8 mouse cellular contexts compared by ENCODE assay signal in the genomic region with DNA sequence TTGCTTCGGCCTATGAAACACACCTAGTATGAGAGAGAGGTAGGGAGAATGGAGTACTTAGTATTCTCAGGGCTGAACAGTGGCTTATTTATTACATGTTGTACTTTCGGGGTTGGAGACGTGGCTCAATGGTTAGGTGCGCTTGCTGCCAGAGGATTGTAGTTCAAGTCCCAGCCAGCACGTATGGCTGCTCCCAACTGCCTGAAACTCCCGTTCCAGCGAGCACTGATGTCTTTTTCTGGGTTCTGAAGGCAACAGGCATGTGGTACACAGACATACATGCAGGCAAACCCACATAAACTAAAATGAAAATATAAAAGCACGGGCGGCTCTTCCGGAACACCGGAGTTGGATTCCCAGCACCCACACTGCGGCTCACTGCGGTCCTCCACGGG. TPM values are rescaled to one million over a fixed set of nuclear protein-coding genes. Genes with fewer than 3 reads are reported as not detected.
DNase-seq lines count a peak whose midpoint lies in the region; ATAC-seq and TF ChIP-seq lines count a peak whose summit lies in the region.

No protein-coding gene starts in this region.

- H3K4me1 ChIP-seq in heart, embryonic 15.5 days (replicated peaks): peaks cover 14% of the 10 kb centered on the region
- H3K4me1 ChIP-seq in forebrain, postnatal 0 days (ENCODE audit: insufficient read depth): peaks cover 9% of the 10 kb centered on the region; the same call in 1 of the 2 replicates

- H3K4me2 ChIP-seq in heart, embryonic 15.5 days: peak overlapping the region; percentile 84
- H3K4me2 ChIP-seq in forebrain, postnatal 0 days (ENCODE audit: low read depth): peak overlapping the region; percentile 71

- intact Hi-C loops in heart, postnatal 25 days (cut with DNase I): no loop called here
- intact Hi-C loops in left cerebral cortex, postnatal 25 days (cut with DNase I): loop anchor here (5.0 kb wide), 2 partner anchors 347 to 412 kb away; a partner anchor contains a TSS

- no peak for DNase-seq in heart, postnatal 25 days (ENCODE audit: low spot score)
- DNase-seq in NIH3T3 (ENCODE audit: low read depth) (peak; percentile 50), adipocyte (ENCODE audit: low spot score) (no peak), MN1 (ENCODE audit: low spot score) (no peak)
- no peak for DNase-seq in forebrain, postnatal 0 days
- no peak for DNase-seq in left cerebral cortex, postnatal 25 days (ENCODE audit: low spot score in 2 of 2)

- WGBS in heart, embryonic 15.5 days: 6% methylated on average over 14 of the region's 14 CpGs
- WGBS in forebrain, postnatal 0 days: 6% methylated on average over 14 of the region's 14 CpGs

- ATAC-seq in heart, embryonic 15.5 days (replicated peaks; ENCODE audit: insufficient number of reproducible peaks, insufficient read depth, low FRiP score, low read depth): peak; percentile 3; the same call in 1 of the 2 replicates
- peak; percentile 46; the same call in 1 of the 2 replicates for ATAC-seq in forebrain, postnatal 0 days
- ATAC-seq in megakaryocyte-erythroid progenitor cell, adult 5-6 weeks (replicated peaks; ENCODE audit: low FRiP score, low TSS enrichment, poor library complexity, severe bottlenecking): peak; percentile 39

- no peak for TF ChIP-seq CTCF in forebrain, postnatal 0 days (IDR thresholded peaks at IDR 0.05; ENCODE audit: low read depth)

- peaks cover 10% of the 10 kb centered on the region; the same call in 1 of the 2 replicates for H3K36me3 ChIP-seq in heart, embryonic 15.5 days
- peaks cover 10% of the 10 kb centered on the region for H3K36me3 ChIP-seq in forebrain, postnatal 0 days (ENCODE audit: insufficient read depth)

- peak overlapping the region; percentile 84 for H3K4me3 ChIP-seq in heart, embryonic 15.5 days
- H3K4me3 ChIP-seq in forebrain, postnatal 0 days (ENCODE audit: low read depth, low read length): peak overlapping the region; percentile 87

- H3K9me3 ChIP-seq in heart, embryonic 15.5 days (replicated peaks): no peaks in the 10 kb centered on the region
- no peaks in the 10 kb centered on the region for H3K9me3 ChIP-seq in forebrain, postnatal 0 days (ENCODE audit: low read length)

- peak overlapping the region; percentile 96 for H3K27ac ChIP-seq in heart, embryonic 15.5 days
- peak overlapping the region; percentile 97 for H3K27ac ChIP-seq in forebrain, postnatal 0 days (ENCODE audit: low read depth, low read length)

- peak overlapping the region; percentile 86 for H3K9ac ChIP-seq in heart, embryonic 15.5 days
- H3K9ac ChIP-seq in forebrain, postnatal 0 days: peak overlapping the region; percentile 97

- no peaks in the 10 kb centered on the region for H3K27me3 ChIP-seq in heart, embryonic 15.5 days
- no peaks in the 10 kb centered on the region for H3K27me3 ChIP-seq in forebrain, postnatal 0 days (ENCODE audit: insufficient read depth, low read length)

RNA-seq across cellular contexts. Expression of a gene that starts 0.7 kb away (rescaled TPM):
- polyA plus RNA-seq in heart, embryonic 15.5 days (2015; fragmentation: Nextera tagmentation; extraction: Ambion mirVana): 19.1 and 21.3 TPM in 2 replicates
- total RNA-seq in heart, postnatal 25 days (2021): 10 to 100 TPM in 1 of 2 experiments, 1 to 10 TPM in 1; 9.8 to 13.0 TPM
- total RNA-seq in forebrain, postnatal 0 days (2014; rRNA removed): 28.6 and 45.3 TPM in 2 replicates
- 26.9 and 32.0 TPM in 2 replicates for polyA plus RNA-seq in forebrain, postnatal 0 days (2015; fragmentation: Nextera tagmentation; extraction: Ambion mirVana)
- 4.7 and 15.2 TPM in 2 replicates for total RNA-seq in megakaryocyte-erythroid progenitor cell, adult 5-6 weeks (2014; fragmentation: Nextera tagmentation)
- total RNA-seq in megakaryocyte-erythroid progenitor cell, adult 5-6 weeks (2017): 5.7 and 6.1 TPM in 2 replicates
- 10 to 100 TPM; 23.9 to 25.3 TPM for total RNA-seq in left cerebral cortex, postnatal 25 days (2021)

RNA-seq across cellular contexts. Expression of a gene that starts 20.1 kb away (rescaled TPM):
- polyA plus RNA-seq in heart, embryonic 15.5 days (2015; fragmentation: Nextera tagmentation; extraction: Ambion mirVana): 1.2 TPM in 2 replicates
- total RNA-seq in heart, postnatal 25 days (2021): under 1 TPM; 0.48 to 0.49 TPM
- total RNA-seq in forebrain, postnatal 0 days (2014; rRNA removed): 0.69 and 1.5 TPM in 2 replicates
- 0.34 and 0.36 TPM in 2 replicates for polyA plus RNA-seq in forebrain, postnatal 0 days (2015; fragmentation: Nextera tagmentation; extraction: Ambion mirVana)
- 2.2 and 4.4 TPM in 2 replicates for total RNA-seq in megakaryocyte-erythroid progenitor cell, adult 5-6 weeks (2014; fragmentation: Nextera tagmentation)
- 0.30 TPM in 1 of 2 replicates, not detected in the other for total RNA-seq in megakaryocyte-erythroid progenitor cell, adult 5-6 weeks (2017)
- 1 to 10 TPM in 1 of 2 experiments, under 1 TPM in 1; 0.85 to 1.2 TPM for total RNA-seq in left cerebral cortex, postnatal 25 days (2021)

RNA-seq across cellular contexts. Expression of a gene that starts 21.4 kb away (rescaled TPM):
- polyA plus RNA-seq in heart, embryonic 15.5 days (2015; fragmentation: Nextera tagmentation; extraction: Ambion mirVana): 3.7 and 4.5 TPM in 2 replicates
- 1 to 10 TPM; 3.5 to 4.2 TPM for total RNA-seq in heart, postnatal 25 days (2021)
- 4.0 and 5.4 TPM in 2 replicates for total RNA-seq in forebrain, postnatal 0 days (2014; rRNA removed)
- polyA plus RNA-seq in forebrain, postnatal 0 days (2015; fragmentation: Nextera tagmentation; extraction: Ambion mirVana): 1.7 and 2.2 TPM in 2 replicates
- total RNA-seq in megakaryocyte-erythroid progenitor cell, adult 5-6 weeks (2014; fragmentation: Nextera tagmentation): 13.4 and 16.9 TPM in 2 replicates
- total RNA-seq in megakaryocyte-erythroid progenitor cell, adult 5-6 weeks (2017): 19.5 and 22.0 TPM in 2 replicates
- 1 to 10 TPM; 5.7 to 5.9 TPM for total RNA-seq in left cerebral cortex, postnatal 25 days (2021)
